Mouse (Mus musculus): ENCODE data around the gene Itch. TPM values are rescaled to one million over a fixed set of nuclear protein-coding genes. Genes with fewer than 3 reads are reported as not detected.
"Not testable (repeated sequence)": the region's sequence is repeated elsewhere in the genome, so short reads cannot be mapped to it uniquely, and the experiment has no call there.

Gene Itch
- polyA plus RNA-seq, 1 experiment from 2014 or later = 44.2 TPM

DNA sequence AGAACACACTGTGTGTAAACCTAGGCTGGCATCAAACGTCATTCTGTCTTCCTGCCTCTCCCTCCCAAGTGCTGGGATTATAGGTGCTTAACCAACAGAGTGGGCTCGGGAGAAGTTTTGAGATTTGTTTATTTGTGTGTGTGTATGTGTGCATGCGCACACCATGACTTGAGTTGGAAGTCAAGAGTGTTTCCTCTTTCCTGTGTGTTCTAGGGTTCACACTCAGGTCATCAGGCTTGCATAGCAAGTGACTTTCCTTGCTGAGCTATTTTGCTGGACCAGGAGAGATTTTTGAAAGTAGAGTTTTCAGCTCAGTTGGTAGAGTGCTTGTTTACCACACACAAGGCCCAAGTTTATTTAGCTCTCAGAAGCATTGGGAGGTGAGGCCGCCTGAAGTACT is 1.8 kb downstream of the Itch start:
- H3K27ac ChIP-seq (ENCODE audit: low read depth) = no peak overlapping the region
- no peak for ATAC-seq (replicated peaks; ENCODE audit: low FRiP score, low TSS enrichment, low read depth)
- H3K9ac ChIP-seq (ENCODE audit: low read length) = no peak overlapping the region
- H3K4me3 ChIP-seq (ENCODE audit: low read depth, low read length) = 0 out of 2 replicates have a peak overlapping the region, but pooled peaks have one; percentile 5
- 42% methylated on average over 4 of the region's 4 CpGs for WGBS
- H3K9me3 ChIP-seq (ENCODE audit: control insufficient read depth, low read length) = no peaks in the 10 kb centered on the region
- peak overlapping the region; percentile 63 for H3K4me2 ChIP-seq (ENCODE audit: low read length)
- peaks cover 19% of the 10 kb centered on the region for H3K4me1 ChIP-seq (replicated peaks; ENCODE audit: control insufficient read depth, insufficient read depth, low read length)
- no peaks in the 10 kb centered on the region for H3K27me3 ChIP-seq (replicated peaks; ENCODE audit: control insufficient read depth, insufficient read depth, low read length)
- peak; percentile 52 for DNase-seq (ENCODE audit: low spot score)
- H3K36me3 ChIP-seq (ENCODE audit: control insufficient read depth, insufficient read depth, low read length) = peaks cover 24% of the 10 kb centered on the region

GRCm38 (mm10) chr2:155135534-155135933 is 2.2 kb downstream of the Itch start:
- no peak for ATAC-seq (replicated peaks; ENCODE audit: low FRiP score, low TSS enrichment, low read depth)

DNA sequence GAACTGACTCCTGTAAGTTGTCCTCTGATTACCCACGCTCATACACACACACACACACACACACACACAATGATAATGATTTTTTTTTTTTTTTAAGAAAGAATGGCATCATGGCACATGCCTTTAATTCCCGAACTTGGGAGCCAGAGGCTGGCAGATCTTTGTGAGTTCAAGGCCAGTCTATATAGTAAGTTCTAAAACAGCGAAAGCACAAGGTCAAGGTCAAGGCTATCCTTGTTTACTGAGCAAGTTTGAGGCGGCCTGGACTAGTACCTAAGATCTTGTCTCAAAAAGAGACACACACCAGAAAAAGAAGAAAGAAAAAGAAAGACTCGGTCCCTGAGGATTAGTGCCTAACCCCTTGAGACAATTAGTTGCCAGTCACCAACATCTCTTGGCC is 7.7 kb downstream of the Itch start:
- peaks cover 63% of the 10 kb centered on the region for H3K36me3 ChIP-seq (ENCODE audit: control insufficient read depth, insufficient read depth, low read length)
- no peak overlapping the region for H3K27ac ChIP-seq (ENCODE audit: low read depth)

More at GRCm38 (mm10) chr2:155135534-155135933, 2.2 kb downstream of the Itch start:
- Histone ChIP-seq H3K4me2 (ENCODE audit: low read length) (peak overlapping the region; percentile 63), H3K4me1 (replicated peaks; ENCODE audit: control insufficient read depth, insufficient read depth, low read length) (peaks cover 19% of the 10 kb centered on the region), H3K9me3 (ENCODE audit: control insufficient read depth, low read length) (no peaks in the 10 kb centered on the region), H3K36me3 (ENCODE audit: control insufficient read depth, insufficient read depth, low read length) (peaks cover 28% of the 10 kb centered on the region), H3K9ac (ENCODE audit: low read length) (no peak overlapping the region), H3K27ac (ENCODE audit: low read depth) (no peak overlapping the region), H3K4me3 (ENCODE audit: low read depth, low read length) (no peak overlapping the region), H3K27me3 (replicated peaks; ENCODE audit: control insufficient read depth, insufficient read depth, low read length) (no peaks in the 10 kb centered on the region)
- DNase-seq (ENCODE audit: low spot score) = no peak
- WGBS = 77% methylated on average over 1 of the region's 1 CpGs

DNA sequence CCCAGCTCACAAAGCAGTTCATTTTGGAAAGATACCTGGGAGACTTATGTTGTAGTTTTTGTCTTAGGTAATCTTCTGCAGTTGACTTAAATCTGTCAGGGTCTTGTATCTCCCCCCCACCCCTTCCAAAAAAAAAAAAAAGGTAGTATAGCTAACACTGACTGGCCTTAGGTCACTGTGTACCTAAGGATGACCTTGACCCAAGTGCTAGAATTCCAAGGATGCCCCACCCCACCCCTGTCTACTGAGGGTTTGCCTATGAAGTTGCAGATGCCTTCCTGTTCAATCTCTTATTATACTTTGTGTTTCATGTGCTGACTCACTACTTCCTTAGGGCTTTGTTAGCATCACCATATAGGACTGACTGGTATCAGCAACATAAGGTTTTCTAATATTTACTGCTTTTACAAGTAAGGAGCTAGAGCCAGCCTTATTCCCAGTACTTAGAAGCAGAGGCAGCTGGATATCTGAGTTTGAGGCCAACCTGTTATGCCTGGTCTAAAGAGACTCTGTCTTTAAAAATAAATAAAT is 8.8 kb downstream of the Itch start:
- Histone ChIP-seq H3K4me3 (ENCODE audit: low read depth, low read length) (no peak overlapping the region), H3K36me3 (ENCODE audit: control insufficient read depth, insufficient read depth, low read length) (peaks cover 73% of the 10 kb centered on the region), H3K9me3 (ENCODE audit: control insufficient read depth, low read length) (peaks cover 5% of the 10 kb centered on the region; the same call in 1 of the 2 replicates), H3K4me1 (replicated peaks; ENCODE audit: control insufficient read depth, insufficient read depth, low read length) (no peaks in the 10 kb centered on the region), H3K27ac (ENCODE audit: low read depth) (no peak overlapping the region), H3K4me2 (ENCODE audit: low read length) (no peak overlapping the region), H3K9ac (ENCODE audit: low read length) (no peak overlapping the region), H3K27me3 (replicated peaks; ENCODE audit: control insufficient read depth, insufficient read depth, low read length) (no peaks in the 10 kb centered on the region)
- DNase-seq (ENCODE audit: low spot score) = no peak
- no peak for ATAC-seq (replicated peaks; ENCODE audit: low FRiP score, low TSS enrichment, low read depth)

More for the DNA sequence above, 7.7 kb downstream of the Itch start:
- no peak overlapping the region for H3K4me3 ChIP-seq (ENCODE audit: low read depth, low read length)
- no peak overlapping the region for H3K9ac ChIP-seq (ENCODE audit: low read length)
- no peak overlapping the region for H3K4me2 ChIP-seq (ENCODE audit: low read length)
- H3K4me1 ChIP-seq (replicated peaks; ENCODE audit: control insufficient read depth, insufficient read depth, low read length) = peaks cover 2% of the 10 kb centered on the region
- no peaks in the 10 kb centered on the region for H3K27me3 ChIP-seq (replicated peaks; ENCODE audit: control insufficient read depth, insufficient read depth, low read length)
- no peaks in the 10 kb centered on the region for H3K9me3 ChIP-seq (ENCODE audit: control insufficient read depth, low read length)
- no peak for DNase-seq (ENCODE audit: low spot score)
- ATAC-seq (replicated peaks; ENCODE audit: low FRiP score, low TSS enrichment, low read depth) = no peak
- 82% methylated on average over 5 of the region's 5 CpGs for WGBS

DNA sequence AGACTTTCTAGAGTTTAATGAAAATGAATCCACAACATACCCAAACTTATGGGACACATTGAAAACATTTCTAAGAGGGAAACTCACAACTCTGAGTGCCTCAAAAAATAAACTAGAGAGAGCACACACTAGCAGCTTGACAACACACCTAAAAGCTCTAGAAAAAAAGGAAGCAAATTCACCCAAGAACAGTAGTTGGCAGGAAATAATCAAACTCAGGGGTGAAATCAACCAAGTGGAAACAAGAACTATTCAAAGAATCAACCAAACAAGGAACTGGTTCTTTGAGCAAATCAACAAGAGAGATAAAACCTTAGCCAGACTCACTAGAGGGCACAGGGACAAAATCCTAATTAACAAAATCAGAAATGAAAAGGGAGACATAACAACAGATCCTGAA is 16.0 kb downstream of the Itch start:
- not testable (repeated sequence) for H3K9me3 ChIP-seq (ENCODE audit: control insufficient read depth, low read length); H3K27me3 ChIP-seq (replicated peaks; ENCODE audit: control insufficient read depth, insufficient read depth, low read length); H3K4me3 ChIP-seq (ENCODE audit: low read depth, low read length); ATAC-seq (replicated peaks; ENCODE audit: low FRiP score, low TSS enrichment, low read depth); H3K27ac ChIP-seq (ENCODE audit: low read depth); DNase-seq (ENCODE audit: low spot score); H3K4me2 ChIP-seq (ENCODE audit: low read length); H3K4me1 ChIP-seq (replicated peaks; ENCODE audit: control insufficient read depth, insufficient read depth, low read length); H3K9ac ChIP-seq (ENCODE audit: low read length)
- peaks cover 28% of the 10 kb centered on the region for H3K36me3 ChIP-seq (ENCODE audit: control insufficient read depth, insufficient read depth, low read length)

- Histone ChIP-seq H3K9me3 (ENCODE audit: control insufficient read depth, low read length) (no peaks in the 10 kb centered on the region), H3K27ac (ENCODE audit: low read depth) (no peak overlapping the region), H3K4me3 (ENCODE audit: low read depth, low read length) (no peak overlapping the region), H3K27me3 (replicated peaks; ENCODE audit: control insufficient read depth, insufficient read depth, low read length) (no peaks in the 10 kb centered on the region), H3K9ac (ENCODE audit: low read length) (no peak overlapping the region), H3K4me2 (ENCODE audit: low read length) (no peak overlapping the region), H3K4me1 (replicated peaks; ENCODE audit: control insufficient read depth, insufficient read depth, low read length) (no peaks in the 10 kb centered on the region), H3K36me3 (ENCODE audit: control insufficient read depth, insufficient read depth, low read length) (peaks cover 88% of the 10 kb centered on the region)
- ATAC-seq (replicated peaks; ENCODE audit: low FRiP score, low TSS enrichment, low read depth) (no peak), DNase-seq (ENCODE audit: low spot score) (no peak)
- WGBS = 77% methylated on average over 2 of the region's 2 CpGs
These were observed 74.1 kb downstream of the Itch start for GRCm38 (mm10) chr2:155207419-155207818.

- no peak overlapping the region for H3K27ac ChIP-seq (ENCODE audit: low read depth)
- H3K4me3 ChIP-seq (ENCODE audit: low read depth, low read length) = no peak overlapping the region
- peaks cover 86% of the 10 kb centered on the region for H3K36me3 ChIP-seq (ENCODE audit: control insufficient read depth, insufficient read depth, low read length)
- no peak overlapping the region for H3K9ac ChIP-seq (ENCODE audit: low read length)
- no peak for DNase-seq (ENCODE audit: low spot score)
- H3K4me1 ChIP-seq (replicated peaks; ENCODE audit: control insufficient read depth, insufficient read depth, low read length) = no peaks in the 10 kb centered on the region
- ATAC-seq (replicated peaks; ENCODE audit: low FRiP score, low TSS enrichment, low read depth) = no peak
- WGBS = 94% methylated on average over 2 of the region's 2 CpGs
- H3K9me3 ChIP-seq (ENCODE audit: control insufficient read depth, low read length) = no peaks in the 10 kb centered on the region
- H3K27me3 ChIP-seq (replicated peaks; ENCODE audit: control insufficient read depth, insufficient read depth, low read length) = no peaks in the 10 kb centered on the region
- no peak overlapping the region for H3K4me2 ChIP-seq (ENCODE audit: low read length)
These were observed 89.8 kb downstream of the Itch start for GRCm38 (mm10) chr2:155223145-155223544.

GRCm38 (mm10) chr2:155224721-155225120 is 91.4 kb downstream of the Itch start:
- Histone ChIP-seq H3K36me3 (ENCODE audit: control insufficient read depth, insufficient read depth, low read length) (peaks cover 80% of the 10 kb centered on the region), H3K4me3 (ENCODE audit: low read depth, low read length) (no peak overlapping the region), H3K27ac (ENCODE audit: low read depth) (no peak overlapping the region), H3K9ac (ENCODE audit: low read length) (no peak overlapping the region), H3K27me3 (replicated peaks; ENCODE audit: control insufficient read depth, insufficient read depth, low read length) (no peaks in the 10 kb centered on the region), H3K9me3 (ENCODE audit: control insufficient read depth, low read length) (no peaks in the 10 kb centered on the region), H3K4me2 (ENCODE audit: low read length) (no peak overlapping the region), H3K4me1 (replicated peaks; ENCODE audit: control insufficient read depth, insufficient read depth, low read length) (no peaks in the 10 kb centered on the region)
- no peak for ATAC-seq (replicated peaks; ENCODE audit: low FRiP score, low TSS enrichment, low read depth)
- WGBS = 90% methylated on average over 7 of the region's 7 CpGs
- DNase-seq (ENCODE audit: low spot score) = no peak

DNA sequence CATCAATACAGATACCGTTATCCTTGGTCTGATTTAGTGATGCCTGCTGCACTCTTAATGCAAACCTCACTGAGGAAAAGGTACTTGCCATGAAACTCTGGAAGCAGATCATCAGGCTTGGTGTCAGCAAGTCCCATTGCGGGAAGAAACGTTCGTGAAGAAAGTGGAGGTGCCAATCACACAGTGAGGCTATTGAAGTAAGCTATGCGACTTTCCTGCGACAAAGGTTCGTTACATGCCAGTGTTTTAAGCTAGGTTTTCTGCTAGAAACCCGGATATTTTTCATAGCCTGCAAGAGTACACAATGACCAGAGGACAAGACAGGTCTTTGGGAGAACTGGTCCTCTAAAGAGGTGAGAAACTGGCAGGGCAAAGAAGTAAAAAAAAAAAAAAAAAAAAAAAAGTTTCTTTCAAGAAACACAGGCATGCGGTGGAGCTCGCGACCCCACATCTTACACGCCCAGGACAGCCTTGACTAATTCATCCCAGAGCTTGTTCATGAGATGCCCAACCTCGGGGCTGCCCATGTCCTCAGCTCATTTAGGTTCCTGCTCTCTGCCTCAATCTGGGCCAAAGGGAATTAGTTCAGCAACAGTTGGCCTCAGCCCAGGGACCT is 102.5 kb downstream of the Itch start:
- 6% methylated on average over 13 of the region's 13 CpGs for WGBS
- ATAC-seq (replicated peaks; ENCODE audit: low FRiP score, low TSS enrichment, low read depth) = peak; percentile 81
- H3K4me2 ChIP-seq (ENCODE audit: low read length) = peak overlapping the region; percentile 87

More for the DNA sequence above, 102.5 kb downstream of the Itch start:
- Histone ChIP-seq H3K9ac (ENCODE audit: low read length) (peak overlapping the region; percentile 91), H3K4me1 (replicated peaks; ENCODE audit: control insufficient read depth, insufficient read depth, low read length) (peaks cover 17% of the 10 kb centered on the region), H3K36me3 (ENCODE audit: control insufficient read depth, insufficient read depth, low read length) (no peaks in the 10 kb centered on the region), H3K27ac (ENCODE audit: low read depth) (peak overlapping the region; percentile 90), H3K9me3 (ENCODE audit: control insufficient read depth, low read length) (no peaks in the 10 kb centered on the region), H3K4me3 (ENCODE audit: low read depth, low read length) (peak overlapping the region; percentile 94), H3K27me3 (replicated peaks; ENCODE audit: control insufficient read depth, insufficient read depth, low read length) (no peaks in the 10 kb centered on the region)
- DNase-seq (ENCODE audit: low spot score) = peak; percentile 58
